Mouse (Mus musculus) limb, embryonic 14.5 days (tissue): ENCODE measurements at regions not wholly inside any gene's neighbourhood (a gene's known extent, or its start where the extent isn't known, plus 50 kb on each side); places are given as distances from the start of the nearest gene placed in this dataset.

Source experiments
- ATAC-seq: fragments of 200-750 bp; cut with Nextera tagmentation; 2 replicates; pipeline ENCODE4 v1.8.0; 2017; ENCODE audit warnings: low read depth, moderate number of reproducible peaks, moderate TSS enrichment; ENCODE audit not compliant: low FRiP score
- DNase-seq: peaks from one replicate; pipeline ENCODE4 v3.0.0-alpha.2; 2015; ENCODE audit warnings: low spot score
- H3K27ac ChIP-seq: fragments of 300-500 bp; sonication (generic); replicated peaks from 2 replicates; pipeline ENCODE4 v1.5.1; 2014; ENCODE audit warnings: low read depth, mild to moderate bottlenecking, low read length, moderate library complexity, mixed read lengths
- H3K27me3 ChIP-seq: fragments of 300-500 bp; sonication (generic); 2 replicates; pipeline ENCODE4 v1.6.1; 2014; ENCODE audit warnings: low read length, mixed read lengths; ENCODE audit not compliant: control insufficient read depth, insufficient read depth
- H3K36me3 ChIP-seq: fragments of 300-500 bp; sonication (generic); 2 replicates; pipeline ENCODE4 v1.6.1; 2014; ENCODE audit warnings: mild to moderate bottlenecking, low read length, moderate library complexity, mixed read lengths; ENCODE audit not compliant: control insufficient read depth, insufficient read depth
- H3K4me1 ChIP-seq: fragments of 300-500 bp; sonication (generic); 2 replicates; pipeline ENCODE4 v1.6.1; 2014; ENCODE audit warnings: antibody characterized with exemption, low read length, mixed read lengths; ENCODE audit not compliant: control insufficient read depth, insufficient read depth
- H3K4me2 ChIP-seq: fragments of 300-500 bp; sonication (generic); replicated peaks from 2 replicates; pipeline ENCODE4 v1.6.1; 2014; ENCODE audit warnings: low read depth, mild to moderate bottlenecking, low read length, moderate library complexity; ENCODE audit not compliant: severe bottlenecking
- H3K4me3 ChIP-seq: fragments of 300-500 bp; sonication (generic); replicated peaks from 2 replicates; pipeline ENCODE4 v1.5.1; 2014; ENCODE audit warnings: low read length
- H3K9ac ChIP-seq: fragments of 300-500 bp; sonication (generic); 2 replicates; pipeline ENCODE4 v1.6.1; 2014; ENCODE audit warnings: mild to moderate bottlenecking, low read depth, low read length, moderate library complexity; ENCODE audit not compliant: severe bottlenecking
- H3K9me3 ChIP-seq: fragments of 300-500 bp; sonication (generic); 2 replicates; pipeline ENCODE4 v1.6.1; 2016; ENCODE audit warnings: low read length; ENCODE audit not compliant: control insufficient read depth
- POLR2A ChIP-seq: fragments of 200-500 bp; IDR thresholded peaks from 2 replicates; pipeline ENCODE4 v1.8.0; 2012; ENCODE audit warnings: inconsistent platforms, mild to moderate bottlenecking, moderate library complexity, borderline replicate concordance; ENCODE audit not compliant: insufficient read depth, insufficient read length; ENCODE audit errors: extremely low read depth
- WGBS: fragments of 180-500 bp; shearing (Covaris S2); extraction: QIAGEN DNeasy Blood & Tissue Kit; methylation state at CpG from one replicate; pipeline ENCODE4 v1.1.7; 2014; 5-methylcytosine and 5-hydroxymethylcytosine counted together

DNA sequence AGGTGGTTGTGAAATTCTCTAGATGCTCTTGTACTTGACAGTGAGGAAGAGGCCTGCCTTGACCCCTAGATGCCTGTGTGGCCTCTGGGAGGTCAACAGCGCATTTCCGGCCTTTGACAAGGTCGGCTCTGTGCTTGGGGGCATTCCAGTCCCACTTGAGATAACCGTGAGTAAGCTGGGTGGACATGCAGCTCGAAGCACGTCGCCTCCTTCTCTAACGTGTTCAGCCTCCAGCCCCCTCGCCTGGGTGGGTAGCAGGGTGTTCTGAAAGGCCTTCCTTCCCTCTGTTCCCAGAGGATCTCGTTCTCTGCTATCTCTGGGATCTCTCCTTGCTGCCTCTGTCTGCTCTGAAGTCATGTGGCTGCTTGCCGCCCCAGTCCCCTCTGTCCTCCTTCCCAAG is 70.2 kb upstream of the Slc38a2 start:
- Histone ChIP-seq H3K4me1 (peaks cover 20% of the 10 kb centered on the region), H3K36me3 (no peaks in the 10 kb centered on the region), H3K4me2 (no peak overlapping the region), H3K4me3 (no peak overlapping the region), H3K27ac (no peak overlapping the region), H3K9ac (no peak overlapping the region), H3K9me3 (no peaks in the 10 kb centered on the region), H3K27me3 (no peaks in the 10 kb centered on the region)
- ATAC-seq (no peak), DNase-seq (no peak)
- WGBS, result 74% methylated on average over 11 of the region's 11 CpGs
- TF ChIP-seq POLR2A, result no peak

DNA sequence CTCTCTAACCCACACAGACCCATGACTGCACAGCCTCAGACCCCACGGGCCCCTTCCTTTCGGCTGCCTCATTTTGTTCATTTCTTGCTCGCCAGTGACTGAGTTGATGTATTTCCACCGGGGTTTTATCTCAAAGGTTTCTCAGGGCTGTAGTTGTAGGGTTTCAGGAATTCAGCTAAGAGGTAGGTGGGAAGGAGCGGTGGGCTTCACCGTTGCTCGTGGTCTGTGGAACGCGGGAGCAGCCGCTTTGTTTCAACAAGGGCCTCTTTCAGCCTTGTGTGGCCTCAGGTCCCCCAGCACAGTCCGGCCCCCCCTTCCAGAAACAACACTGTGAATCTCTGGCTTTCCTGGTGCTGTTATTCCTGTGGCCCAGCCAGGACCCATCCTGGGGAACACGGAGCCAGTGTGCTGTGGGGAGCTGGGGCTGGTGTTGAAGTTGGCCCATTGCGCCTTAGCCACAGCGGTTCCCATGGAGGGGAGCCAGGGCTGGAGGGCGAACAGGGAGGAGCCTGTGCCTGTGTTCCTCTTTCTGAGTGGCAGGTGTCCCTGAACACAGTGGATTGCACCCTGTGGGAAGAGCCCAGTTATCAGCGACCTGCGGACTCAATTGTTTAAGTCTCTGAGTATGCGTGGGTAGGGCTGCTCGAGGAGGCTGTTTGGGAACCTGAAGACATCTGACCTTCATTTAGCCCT is 68.9 kb upstream of the Slc38a2 start:
- Histone ChIP-seq H3K4me1 (peaks cover 16% of the 10 kb centered on the region), H3K36me3 (no peaks in the 10 kb centered on the region), H3K4me3 (no peak overlapping the region), H3K27me3 (no peaks in the 10 kb centered on the region), H3K4me2 (no peak overlapping the region), H3K9me3 (no peaks in the 10 kb centered on the region), H3K9ac (no peak overlapping the region), H3K27ac (peak overlapping the region; percentile 67)
- no peak for TF ChIP-seq POLR2A
- peak; percentile 60 for ATAC-seq
- peak; percentile 16 for DNase-seq
- WGBS, result 68% methylated on average over 19 of the region's 19 CpGs

DNA sequence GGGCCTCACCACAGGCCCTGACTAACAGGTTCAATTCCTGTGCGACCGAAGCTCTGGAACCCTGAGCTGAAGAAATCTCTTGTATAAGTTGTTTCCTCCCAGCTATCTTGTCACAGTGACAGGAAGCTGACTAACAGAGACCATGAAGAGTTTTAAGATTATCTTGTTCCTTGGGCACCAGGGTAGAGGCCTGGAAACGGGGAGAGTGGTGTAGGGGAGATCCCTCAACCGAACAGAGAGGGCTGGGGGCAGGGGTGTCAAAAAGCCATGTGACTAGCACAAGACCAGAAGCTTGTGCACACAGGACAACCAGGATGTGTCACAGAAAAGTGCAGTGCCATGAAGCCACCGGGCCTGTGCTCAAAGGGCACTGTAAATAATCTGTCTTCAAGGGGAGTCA is 67.7 kb upstream of the Slc38a2 start:
- Histone ChIP-seq H3K36me3 (no peaks in the 10 kb centered on the region), H3K9ac (no peak overlapping the region), H3K9me3 (no peaks in the 10 kb centered on the region), H3K27ac (no peak overlapping the region), H3K4me1 (peaks cover 16% of the 10 kb centered on the region), H3K4me2 (no peak overlapping the region), H3K27me3 (no peaks in the 10 kb centered on the region), H3K4me3 (no peak overlapping the region)
- WGBS, result 90% methylated on average over 5 of the region's 5 CpGs
- no peak for TF ChIP-seq POLR2A
- DNase-seq (no peak), ATAC-seq (no peak)

DNA sequence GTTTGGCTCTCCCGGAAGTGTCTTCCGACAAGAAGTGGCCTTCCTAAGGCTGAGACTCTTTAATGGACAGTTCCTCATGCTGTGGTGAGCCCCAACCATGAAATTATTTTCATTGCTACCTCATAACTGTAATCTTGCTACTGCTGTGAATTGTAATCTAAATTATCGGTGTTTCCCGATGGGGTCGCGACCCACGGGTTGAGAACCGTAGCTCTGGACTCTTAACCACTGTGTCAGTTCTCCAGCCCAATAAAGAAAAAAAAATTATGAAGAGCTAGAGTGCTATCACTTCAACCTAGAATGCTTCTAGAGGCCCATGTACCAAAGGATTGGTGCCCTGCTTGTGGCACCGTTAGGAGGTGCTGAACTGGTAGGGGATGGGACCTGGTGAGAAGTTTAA is 66.7 kb upstream of the Slc38a2 start:
- no peak overlapping the region for H3K9ac ChIP-seq
- H3K4me3 ChIP-seq, result no peak overlapping the region
- no peaks in the 10 kb centered on the region for H3K27me3 ChIP-seq
- H3K4me1 ChIP-seq, result peaks cover 15% of the 10 kb centered on the region
- no peaks in the 10 kb centered on the region for H3K9me3 ChIP-seq
- no peak overlapping the region for H3K4me2 ChIP-seq
- DNase-seq, result no peak
- no peak overlapping the region for H3K27ac ChIP-seq
- no peak for TF ChIP-seq POLR2A
- H3K36me3 ChIP-seq, result no peaks in the 10 kb centered on the region
- WGBS, result 94% methylated on average over 9 of the region's 9 CpGs
- ATAC-seq, result no peak

DNA sequence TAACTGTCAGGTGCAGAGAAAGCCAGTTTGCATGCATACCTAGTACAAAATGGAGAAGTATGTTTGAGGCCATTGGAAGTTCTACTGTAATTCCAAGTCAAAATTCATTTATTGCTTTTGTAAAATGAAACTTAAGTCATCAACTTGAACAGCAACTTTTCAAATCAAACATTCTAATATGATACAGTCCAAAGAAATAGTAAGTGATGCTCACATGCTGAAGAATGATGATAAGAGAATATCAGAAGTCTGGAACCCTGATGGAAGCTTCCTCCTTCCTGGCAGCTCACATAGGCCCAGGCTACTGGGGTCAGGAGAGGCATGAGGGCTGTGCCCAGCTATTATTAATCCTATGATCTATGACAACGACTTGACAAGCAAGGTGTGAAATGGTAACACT is 64.1 kb upstream of the Slc38a2 start:
- Histone ChIP-seq H3K27ac (no peak overlapping the region), H3K9ac (no peak overlapping the region), H3K27me3 (no peaks in the 10 kb centered on the region), H3K36me3 (no peaks in the 10 kb centered on the region), H3K4me3 (no peak overlapping the region), H3K9me3 (no peaks in the 10 kb centered on the region), H3K4me1 (peaks cover under 1% of the 10 kb centered on the region; the same call in 1 of the 2 replicates), H3K4me2 (no peak overlapping the region)
- WGBS, result 83% methylated on average over 1 of the region's 1 CpGs
- DNase-seq (no peak), ATAC-seq (no peak)
- no peak for TF ChIP-seq POLR2A
